Mouse (Mus musculus) ZHBTc4 (cell line): ENCODE measurements at regions not wholly inside any gene's neighbourhood (a gene's known extent, or its start where the extent isn't known, plus 50 kb on each side); places are given as distances from the start of the nearest gene placed in this dataset.

ENCODE experiments used
- DNase-seq: peaks from one replicate; pipeline ENCODE4 v3.0.0-alpha.2; 2011; ENCODE audit warnings: low read depth, low spot score

GRCm38 (mm10) chr3:31394533-31394932, 84.4 kb upstream of the Slc7a14 start:
- DNase-seq: peak; percentile 4

DNA sequence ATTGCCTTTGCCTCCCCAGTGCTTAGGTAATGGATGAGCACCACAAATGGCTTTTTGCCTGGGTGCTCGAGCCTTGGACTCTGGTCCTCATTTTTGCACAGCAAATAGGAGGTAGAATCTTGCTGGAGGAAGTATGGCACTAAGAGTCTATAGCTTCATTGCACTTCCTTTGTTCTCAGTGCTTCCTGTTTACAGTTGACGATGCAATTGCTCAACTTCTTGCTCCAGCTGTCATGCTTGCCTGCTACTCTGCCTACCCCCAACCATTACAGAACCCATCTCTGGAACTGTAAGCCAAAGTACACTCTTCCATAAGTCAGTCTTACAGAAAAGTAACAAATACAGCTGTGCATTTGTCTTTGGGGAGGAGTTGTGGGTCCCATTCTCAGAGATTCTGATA, 79.8 kb upstream of the Slc7a14 start:
- DNase-seq: no peak

- no peak for DNase-seq
Observed at GRCm38 (mm10) chr3:31375678-31376077, 65.5 kb upstream of the Slc7a14 start.

DNA sequence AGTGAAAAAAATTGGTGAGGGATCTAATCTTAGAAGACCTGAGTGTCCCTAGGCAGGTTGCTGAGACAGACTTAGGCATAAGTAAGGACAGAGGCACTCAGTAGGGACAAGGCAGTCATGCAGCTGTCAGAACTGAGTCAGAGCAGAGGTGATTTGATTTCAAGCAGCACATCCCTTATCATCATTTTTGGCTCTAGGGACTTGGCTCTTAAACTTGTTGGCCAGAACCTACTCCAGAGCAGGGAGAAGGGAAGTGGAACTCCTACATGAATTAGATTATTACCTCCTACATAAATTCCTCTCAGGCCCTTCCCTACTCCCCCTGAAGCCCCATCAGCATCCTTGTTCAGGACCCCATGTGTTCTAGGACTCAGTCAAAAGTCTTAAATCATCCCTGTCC, 63.9 kb upstream of the Slc7a14 start:
- no peak for DNase-seq

DNA sequence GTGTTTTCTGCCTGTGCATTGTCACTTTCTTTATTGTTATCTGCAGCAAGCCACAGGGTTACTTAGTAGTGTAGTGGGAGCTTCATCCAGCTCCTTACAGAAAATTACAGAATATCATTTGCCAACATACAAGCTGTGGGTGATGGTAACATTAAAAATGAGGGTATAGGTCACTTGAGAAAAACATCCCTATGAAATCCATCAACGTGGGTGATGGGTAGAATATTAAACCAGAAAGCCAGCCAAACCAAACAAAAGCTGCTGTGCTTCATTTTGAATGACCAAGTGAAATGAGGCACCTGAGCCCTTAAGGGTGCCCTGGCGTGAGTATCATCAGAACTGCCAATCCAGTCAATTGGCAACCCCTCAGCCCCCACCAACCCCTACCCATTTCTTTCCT, 58.1 kb upstream of the Slc7a14 start:
- DNase-seq: no peak
